Mouse (Mus musculus): ENCODE measurements around the gene Ascc3. TPM values are rescaled to one million over a fixed set of nuclear protein-coding genes. Genes with fewer than 3 reads are reported as not detected.

Ascc3 gene
- polyA plus RNA-seq (2012; ENCODE audit: insufficient read depth, low replicate concordance), result 0.72 TPM in 1 of 2 replicates, not detected in the other

DNA sequence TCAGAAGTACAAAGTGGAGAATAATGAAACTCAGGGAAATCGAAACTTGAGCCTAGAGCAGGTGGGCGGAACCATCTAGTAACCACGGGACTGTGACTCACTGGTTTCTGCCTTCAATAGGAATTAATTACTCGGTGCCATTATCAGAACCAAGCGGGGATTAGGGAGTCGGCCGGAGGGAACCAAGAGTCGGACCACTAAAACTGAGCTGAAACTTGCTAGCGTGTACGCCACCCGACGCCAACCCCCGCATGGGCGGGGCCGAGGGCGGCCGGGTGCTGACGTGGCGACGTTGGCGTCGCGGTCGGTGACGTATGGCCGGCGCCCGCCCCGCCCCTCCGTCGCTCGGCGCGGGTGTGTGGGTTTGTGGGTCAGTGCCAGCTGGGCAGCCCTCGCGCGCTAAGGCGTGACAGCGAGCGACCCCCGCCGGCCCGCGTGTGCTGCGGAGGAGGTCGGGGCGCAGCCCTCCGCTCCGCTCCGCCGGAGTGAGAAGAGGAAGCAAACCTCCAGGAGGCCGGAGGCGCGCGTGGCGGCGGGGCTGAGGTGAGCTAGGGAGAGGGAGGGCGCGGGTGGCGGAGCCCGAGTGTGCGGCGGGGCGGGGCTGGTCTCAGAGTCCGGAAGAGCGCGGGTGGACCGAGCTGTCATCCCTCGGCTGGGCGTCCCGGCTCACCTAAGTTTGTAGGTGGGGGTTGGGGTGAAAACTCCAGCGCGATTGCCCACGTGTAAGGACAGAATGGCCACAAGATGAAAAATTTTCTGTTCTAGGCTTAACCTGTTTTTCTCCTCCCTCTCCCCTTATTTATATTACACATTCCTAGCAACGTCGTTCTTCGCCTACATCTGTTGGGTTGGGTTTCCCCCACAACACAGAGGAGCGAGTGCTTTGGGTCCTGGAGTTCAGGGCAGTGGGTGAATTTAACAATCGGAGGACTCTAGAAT, at the start of gene Ascc3:
TSS of gene Ascc3 (plus strand) at position 315 of the 939 bp plus-strand sequence.
- no peak for TF ChIP-seq GATA1 (IDR thresholded peaks at IDR 0.05; ENCODE audit: borderline replicate concordance, low read length)
- no peak for TF ChIP-seq FLI1 (IDR thresholded peaks at IDR 0.05; ENCODE audit: low read length)
- H3K9me3 ChIP-seq, result no peaks in the 10 kb centered on the region
- H3K4me1 ChIP-seq, result peaks cover 17% of the 10 kb centered on the region
- no peaks in the 10 kb centered on the region for H3K36me3 ChIP-seq (replicated peaks; ENCODE audit: low read length)
- no peaks in the 10 kb centered on the region for H3K27me3 ChIP-seq (replicated peaks)
- peak within 1 kb of the TSS; percentile 95 for H3K4me3 ChIP-seq (replicated peaks)

DNA sequence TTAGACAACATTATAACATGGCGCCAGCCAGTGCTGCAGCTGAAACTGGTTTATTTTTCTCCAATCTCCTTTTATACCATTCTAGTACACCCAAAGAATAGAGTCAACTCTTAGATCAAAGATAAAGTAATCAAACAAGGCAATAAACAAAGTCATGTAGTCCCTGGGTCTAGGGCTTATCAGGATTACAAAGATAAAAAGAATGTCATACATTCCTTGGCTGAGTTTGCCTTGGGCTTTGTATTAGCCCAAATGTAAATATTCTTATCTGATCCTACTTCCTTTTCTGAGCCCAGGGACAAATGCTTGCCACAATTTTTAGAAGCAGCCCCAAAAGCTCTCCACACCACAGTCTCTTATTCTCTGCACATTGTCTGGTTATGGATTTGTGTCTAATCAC, 7.7 kb upstream of the Ascc3 start:
- H3K4me3 ChIP-seq (replicated peaks), result no peak overlapping the region

DNA sequence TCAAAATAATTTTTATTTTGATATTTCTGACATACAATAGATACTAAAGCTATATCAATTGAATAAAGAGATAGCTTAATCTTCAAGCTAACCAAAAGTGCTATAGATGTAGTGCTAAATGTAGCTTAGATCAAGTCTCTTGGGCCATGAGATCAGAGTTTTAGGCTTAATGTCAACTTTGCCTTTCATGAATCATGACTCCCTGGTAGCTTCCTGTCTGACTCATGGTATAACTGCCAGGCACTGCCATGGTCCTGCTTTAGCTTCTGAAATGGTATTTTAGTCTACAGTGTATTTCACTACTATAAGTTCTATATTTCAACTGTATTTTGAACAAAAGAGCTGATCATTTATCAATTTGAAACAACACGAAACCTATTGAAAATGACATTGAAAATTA, 5.9 kb upstream of the Ascc3 start:
- no peaks in the 10 kb centered on the region for H3K9me3 ChIP-seq
- no peaks in the 10 kb centered on the region for H3K27me3 ChIP-seq (replicated peaks)
- H3K36me3 ChIP-seq (replicated peaks; ENCODE audit: low read length), result no peaks in the 10 kb centered on the region
- H3K4me1 ChIP-seq, result peaks cover 4% of the 10 kb centered on the region; the same call in 1 of the 2 replicates
- TF ChIP-seq GATA1 (IDR thresholded peaks at IDR 0.05; ENCODE audit: borderline replicate concordance, low read length) (no peak), FLI1 (IDR thresholded peaks at IDR 0.05; ENCODE audit: low read length) (no peak)
- no peak overlapping the region for H3K4me3 ChIP-seq (replicated peaks)

More for the DNA sequence above, 7.7 kb upstream of the Ascc3 start:
- Histone ChIP-seq H3K27me3 (replicated peaks) (no peaks in the 10 kb centered on the region), H3K9me3 (peaks cover 6% of the 10 kb centered on the region; the same call in 1 of the 2 replicates), H3K36me3 (replicated peaks; ENCODE audit: low read length) (no peaks in the 10 kb centered on the region), H3K4me1 (no peaks in the 10 kb centered on the region)
- TF ChIP-seq FLI1 (IDR thresholded peaks at IDR 0.05; ENCODE audit: low read length) (no peak), GATA1 (IDR thresholded peaks at IDR 0.05; ENCODE audit: borderline replicate concordance, low read length) (no peak)

GRCm38 (mm10) chr10:50593371-50593770, 902 bp downstream of the Ascc3 start:
- H3K27me3 ChIP-seq (replicated peaks), result no peaks in the 10 kb centered on the region
- H3K9me3 ChIP-seq, result no peaks in the 10 kb centered on the region
- no peaks in the 10 kb centered on the region for H3K36me3 ChIP-seq (replicated peaks; ENCODE audit: low read length)
- TF ChIP-seq GATA1 (IDR thresholded peaks at IDR 0.05; ENCODE audit: borderline replicate concordance, low read length), result no peak
- TF ChIP-seq FLI1 (IDR thresholded peaks at IDR 0.05; ENCODE audit: low read length), result no peak
- peak overlapping the region; percentile 95 for H3K4me3 ChIP-seq (replicated peaks)
- peaks cover 24% of the 10 kb centered on the region for H3K4me1 ChIP-seq

DNA sequence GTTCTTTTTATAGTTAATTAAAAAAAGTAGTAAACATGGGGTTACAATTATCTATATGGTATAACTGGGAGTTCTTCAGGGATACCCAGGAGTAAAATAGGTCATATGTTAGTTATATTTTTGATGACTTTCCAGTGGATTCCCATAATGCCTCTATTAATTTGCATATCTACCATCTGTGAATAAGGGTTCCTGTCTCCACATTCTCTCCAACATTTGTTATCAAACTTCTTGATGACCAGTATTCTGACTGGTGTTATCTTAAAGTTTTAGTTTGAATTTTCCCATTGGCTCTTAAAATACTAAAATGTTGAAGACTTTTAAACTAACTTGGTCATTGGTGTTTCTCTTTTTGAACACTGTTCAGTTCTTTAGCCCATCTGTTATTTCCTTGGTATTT, 2.9 kb downstream of the Ascc3 start:
- Histone ChIP-seq H3K4me1 (peaks cover 27% of the 10 kb centered on the region), H3K36me3 (replicated peaks; ENCODE audit: low read length) (peaks cover 8% of the 10 kb centered on the region), H3K4me3 (replicated peaks) (no peak overlapping the region), H3K9me3 (no peaks in the 10 kb centered on the region), H3K27me3 (replicated peaks) (no peaks in the 10 kb centered on the region)
- no peak for TF ChIP-seq GATA1 (IDR thresholded peaks at IDR 0.05; ENCODE audit: borderline replicate concordance, low read length)
- TF ChIP-seq FLI1 (IDR thresholded peaks at IDR 0.05; ENCODE audit: low read length), result no peak

DNA sequence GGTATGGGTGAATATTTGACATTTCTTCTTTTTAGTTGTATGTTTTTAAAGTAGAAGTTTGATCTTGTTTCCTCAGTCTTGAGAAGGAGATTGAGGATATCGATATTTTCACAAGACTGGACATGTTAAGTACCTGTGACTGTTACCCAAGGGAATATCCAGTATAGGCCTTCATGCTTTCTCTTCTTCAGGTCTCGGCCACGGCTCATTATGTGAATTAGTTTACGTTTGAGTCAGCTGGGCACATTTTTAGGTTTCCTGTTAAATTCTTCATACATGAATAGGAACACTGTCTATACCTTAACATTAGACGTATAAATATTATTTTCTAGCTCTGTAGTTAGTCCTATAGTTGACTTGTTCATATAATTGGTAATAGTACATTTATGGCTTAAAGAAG, 12.4 kb downstream of the Ascc3 start:
- H3K4me1 ChIP-seq, result peaks cover 17% of the 10 kb centered on the region

DNA sequence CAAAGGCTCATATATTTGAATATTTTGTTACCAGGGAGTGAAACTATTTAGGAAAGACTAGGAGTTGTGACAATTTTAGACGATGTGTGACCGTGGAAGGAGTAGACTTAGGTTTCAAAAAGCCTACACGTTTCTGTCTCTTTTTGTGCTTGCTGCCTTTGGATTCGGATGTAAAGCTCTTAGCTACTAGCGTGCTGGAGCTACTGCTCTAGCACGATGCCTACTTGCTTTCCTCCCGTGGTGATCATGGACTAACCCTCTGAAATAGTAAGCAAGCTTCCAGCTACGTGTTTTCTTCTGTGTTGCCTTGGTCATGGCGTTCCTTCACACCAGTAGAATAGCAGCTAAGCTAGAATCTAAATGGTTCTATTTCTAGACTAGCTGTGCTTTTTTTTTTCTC, 21.4 kb downstream of the Ascc3 start:
- TF ChIP-seq GATA1 (IDR thresholded peaks at IDR 0.05; ENCODE audit: borderline replicate concordance, low read length) (no peak), FLI1 (IDR thresholded peaks at IDR 0.05; ENCODE audit: low read length) (no peak)
- H3K4me1 ChIP-seq, result 0 out of 2 replicates have a peak, but pooled peaks cover 4% of the 10 kb centered on the region

More for the DNA sequence above, 12.4 kb downstream of the Ascc3 start:
- no peaks in the 10 kb centered on the region for H3K9me3 ChIP-seq
- no peaks in the 10 kb centered on the region for H3K27me3 ChIP-seq (replicated peaks)
- peaks cover 29% of the 10 kb centered on the region for H3K36me3 ChIP-seq (replicated peaks; ENCODE audit: low read length)
- no peak overlapping the region for H3K4me3 ChIP-seq (replicated peaks)
- TF ChIP-seq GATA1 (IDR thresholded peaks at IDR 0.05; ENCODE audit: borderline replicate concordance, low read length) (no peak), FLI1 (IDR thresholded peaks at IDR 0.05; ENCODE audit: low read length) (no peak)

DNA sequence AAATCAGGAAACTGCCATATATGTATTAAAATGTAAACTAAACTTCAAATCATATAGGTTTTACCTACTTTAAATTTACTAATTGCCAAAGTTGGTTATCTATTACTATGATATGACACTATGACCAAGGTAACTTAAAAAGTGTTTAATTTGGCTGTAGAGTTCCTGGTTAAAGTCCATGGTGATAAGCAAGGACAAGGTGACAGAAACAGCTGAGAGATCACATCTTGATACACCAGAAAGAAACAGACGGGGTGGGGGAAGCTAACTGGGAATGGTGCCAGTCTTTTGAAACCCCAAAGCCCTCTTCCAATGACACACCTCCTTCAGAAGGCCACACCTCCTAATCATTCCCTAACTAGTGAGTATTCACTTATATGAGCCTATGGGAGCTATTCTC, 33.4 kb downstream of the Ascc3 start:
- H3K4me1 ChIP-seq, result no peaks in the 10 kb centered on the region; the same call in 1 of the 2 replicates
- no peak for TF ChIP-seq FLI1 (IDR thresholded peaks at IDR 0.05; ENCODE audit: low read length)
- no peak for TF ChIP-seq GATA1 (IDR thresholded peaks at IDR 0.05; ENCODE audit: borderline replicate concordance, low read length)
- H3K9me3 ChIP-seq, result peaks cover 5% of the 10 kb centered on the region
- no peak overlapping the region for H3K4me3 ChIP-seq (replicated peaks)
- H3K27me3 ChIP-seq (replicated peaks), result no peaks in the 10 kb centered on the region
- H3K36me3 ChIP-seq (replicated peaks; ENCODE audit: low read length), result peaks cover 59% of the 10 kb centered on the region

More for the DNA sequence above, 21.4 kb downstream of the Ascc3 start:
- no peaks in the 10 kb centered on the region for H3K9me3 ChIP-seq
- no peak overlapping the region for H3K4me3 ChIP-seq (replicated peaks)
- no peaks in the 10 kb centered on the region for H3K27me3 ChIP-seq (replicated peaks)
- peaks cover 34% of the 10 kb centered on the region for H3K36me3 ChIP-seq (replicated peaks; ENCODE audit: low read length)

- TF ChIP-seq FLI1 (IDR thresholded peaks at IDR 0.05; ENCODE audit: low read length) (no peak), GATA1 (IDR thresholded peaks at IDR 0.05; ENCODE audit: borderline replicate concordance, low read length) (no peak)
- Histone ChIP-seq H3K9me3 (no peaks in the 10 kb centered on the region), H3K36me3 (replicated peaks; ENCODE audit: low read length) (peaks cover 20% of the 10 kb centered on the region), H3K4me1 (peaks cover 9% of the 10 kb centered on the region; the same call in 1 of the 2 replicates), H3K4me3 (replicated peaks) (no peak overlapping the region), H3K27me3 (replicated peaks) (no peaks in the 10 kb centered on the region)
Observed at GRCm38 (mm10) chr10:50639607-50640006, 47.1 kb downstream of the Ascc3 start.

DNA sequence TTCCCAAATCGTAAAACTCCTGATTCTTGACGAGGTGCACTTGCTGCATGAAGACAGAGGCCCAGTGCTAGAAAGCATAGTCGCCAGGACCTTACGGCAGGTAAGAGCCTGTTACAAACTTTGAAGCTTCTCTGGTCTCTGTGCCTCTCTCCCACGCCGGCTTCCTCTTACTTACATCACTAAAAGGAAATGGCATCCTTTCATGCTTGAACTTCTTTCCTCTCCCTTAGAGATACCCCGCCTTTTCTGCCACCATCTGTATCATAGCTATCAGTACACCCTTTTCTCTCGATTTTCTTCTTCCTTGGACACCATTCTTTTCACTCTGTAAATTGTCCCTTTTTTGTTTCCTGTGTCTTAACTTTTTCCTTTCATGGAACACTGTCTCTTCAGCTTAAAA, 58.1 kb downstream of the Ascc3 start:
- Histone ChIP-seq H3K36me3 (replicated peaks; ENCODE audit: low read length) (peaks cover 55% of the 10 kb centered on the region), H3K9me3 (no peaks in the 10 kb centered on the region)
- TF ChIP-seq FLI1 (IDR thresholded peaks at IDR 0.05; ENCODE audit: low read length) (no peak), GATA1 (IDR thresholded peaks at IDR 0.05; ENCODE audit: borderline replicate concordance, low read length) (no peak)

More for the DNA sequence above, 58.1 kb downstream of the Ascc3 start:
- H3K27me3 ChIP-seq (replicated peaks), result no peaks in the 10 kb centered on the region
- peaks cover 8% of the 10 kb centered on the region; the same call in 1 of the 2 replicates for H3K4me1 ChIP-seq
- no peak overlapping the region for H3K4me3 ChIP-seq (replicated peaks)
